Mouse (Mus musculus) liver, embryonic 14.5 days (tissue): ENCODE measurements around the gene Adgre5. TPM values are rescaled to one million over a fixed set of nuclear protein-coding genes. Genes with fewer than 3 reads are reported as not detected.

Experiments
- ATAC-seq: fragments of 200-750 bp; cut with Nextera tagmentation; 2 replicates; pipeline ENCODE4 v1.8.0; 2017; ENCODE audit warnings: moderate number of reproducible peaks, mild to moderate bottlenecking, moderate library complexity; ENCODE audit not compliant: insufficient read depth
- DNase-seq, 3 experiments: peaks; one replicate each; pipeline ENCODE4 v3.0.0-alpha.2; 2012 to 2013; ENCODE audit warnings: low read depth in 3 of 3, low spot score in 3 of 3
- H3K27ac ChIP-seq: fragments of 300-500 bp; sonication (generic); 2 replicates; pipeline ENCODE4 v1.5.1; 2014; ENCODE audit warnings: moderate library complexity, mild to moderate bottlenecking, control low read depth, inconsistent platforms
- H3K27me3 ChIP-seq: fragments of 300-500 bp; sonication (generic); 2 replicates; pipeline ENCODE4 v1.6.1; 2014; ENCODE audit warnings: mild to moderate bottlenecking, low read length, moderate library complexity; ENCODE audit not compliant: control insufficient read depth, insufficient read depth
- H3K36me3 ChIP-seq: fragments of 300-500 bp; sonication (generic); replicated peaks from 2 replicates; pipeline ENCODE4 v1.6.1; 2014; ENCODE audit warnings: low read depth; ENCODE audit not compliant: control insufficient read depth, insufficient read depth
- H3K4me1 ChIP-seq, 2 experiments: fragments of 200-500 bp in 1 of 2; fragments of 300-500 bp in 1 of 2; sonication (generic) in 1 of 2; replicated peaks; 2 replicates each; pipeline ENCODE4 v1.6.1; 2012 to 2014; ENCODE audit warnings: antibody characterized with exemption in 1 of 2, inconsistent platforms in 1 of 2, low read length in 1 of 2; ENCODE audit not compliant: control insufficient read depth in 2 of 2, insufficient read depth in 2 of 2
- H3K4me2 ChIP-seq: fragments of 300-500 bp; sonication (generic); 2 replicates; pipeline ENCODE4 v1.6.1; 2014; ENCODE audit warnings: low read depth, mild to moderate bottlenecking, control low read depth, moderate library complexity
- H3K4me3 ChIP-seq, 2 experiments: fragments of 200-500 bp in 1 of 2; fragments of 300-500 bp in 1 of 2; sonication (generic) in 1 of 2; 2 replicates each; pipeline ENCODE4 v1.5.1; 2012 to 2014; ENCODE audit warnings: low read depth in 2 of 2, low read length in 2 of 2, mild to moderate bottlenecking in 2 of 2, control low read depth in 1 of 2, inconsistent platforms in 1 of 2, moderate library complexity in 1 of 2; ENCODE audit not compliant: insufficient read depth in 1 of 2
- H3K9ac ChIP-seq: fragments of 300-500 bp; sonication (generic); replicated peaks from 2 replicates; pipeline ENCODE4 v1.6.1; 2014; ENCODE audit warnings: mild to moderate bottlenecking, control low read depth, moderate library complexity
- H3K9me3 ChIP-seq: fragments of 300-500 bp; sonication (generic); 2 replicates; pipeline ENCODE4 v1.6.1; 2016; ENCODE audit warnings: low read length, mixed read lengths; ENCODE audit not compliant: control insufficient read depth
- CTCF ChIP-seq: IDR thresholded peaks from 2 replicates; pipeline ENCODE4 v1.5.1; 2016; ENCODE audit warnings: antibody characterized with exemption, low read depth, control low read depth
- EP300 ChIP-seq: IDR thresholded peaks from 2 replicates; pipeline ENCODE4 v1.6.1; 2016; ENCODE audit warnings: antibody characterized with exemption, low read depth
- WGBS: fragments of 180-500 bp; shearing (Covaris S2); extraction: QIAGEN DNeasy Blood & Tissue Kit; methylation state at CpG from one replicate; pipeline ENCODE4 v1.1.7; 2014; ENCODE audit not compliant: insufficient replicate concordance; 5-methylcytosine and 5-hydroxymethylcytosine counted together
- polyA plus RNA-seq, 2 experiments: library from polyadenylated mRNA; depleted of rRNA in 1 of 2; stranded (reverse) in 1 of 2; unstranded in 1 of 2; fragments of >200 nt; fragmentation: Nextera tagmentation in 1 of 2; extraction: Ambion mirVana in 1 of 2; gene quantifications; 2 replicates each; pipeline versions ENCODE4 v1.2.1 to v1.2.3; 2012 to 2014

Adgre5 gene
- polyA plus RNA-seq, 2 experiments: 8.7 to 11.3 TPM

DNA sequence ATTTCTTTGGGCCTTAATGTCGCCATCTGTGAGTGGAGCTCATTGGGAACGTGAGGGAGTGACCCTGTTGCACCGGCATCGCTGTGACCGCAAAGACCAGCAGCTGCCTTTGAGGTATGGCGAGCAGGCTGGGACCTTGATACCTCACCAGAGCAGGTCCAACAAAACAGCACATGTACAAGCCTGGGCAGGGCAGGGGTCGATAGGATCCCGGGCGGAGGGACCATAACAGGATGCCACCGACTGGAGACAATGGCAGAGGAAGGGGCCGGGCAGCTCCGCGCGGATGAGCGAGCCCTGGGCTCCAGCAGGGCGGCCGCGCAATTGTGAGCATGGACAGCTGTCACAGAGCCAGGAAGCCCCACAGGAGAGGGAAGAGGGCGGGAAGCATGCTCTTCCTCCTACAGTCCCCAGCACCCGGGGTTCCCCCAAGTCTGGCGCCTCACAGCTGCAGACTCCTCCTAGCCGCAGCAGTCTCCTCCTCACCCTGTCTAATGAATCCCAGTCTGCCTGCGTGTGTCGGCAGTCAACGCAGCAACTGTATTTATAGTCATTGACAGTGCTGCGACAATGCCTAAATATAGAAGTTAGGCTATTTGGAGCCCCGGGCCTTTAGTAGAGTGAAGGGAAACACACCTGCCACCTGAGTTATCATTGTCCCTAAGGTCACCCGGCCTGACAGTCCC, 6.7 kb upstream of the Adgre5 start:
- WGBS: 4% methylated on average over 28 of the region's 28 CpGs
- Histone ChIP-seq H3K4me3 (peak overlapping the region; percentile 7 to 12; a peak in 3 of 4 replicates), H3K4me2 (peak overlapping the region; percentile 49), H3K36me3 (no peaks in the 10 kb centered on the region), H3K9ac (no peak overlapping the region), H3K9me3 (no peaks in the 10 kb centered on the region), H3K27me3 (peaks cover 16% of the 10 kb centered on the region), H3K4me1 (peaks cover 3 to 10% of the 10 kb centered on the region in 2 experiments; a peak in 2 of 4 replicates), H3K27ac (no peak overlapping the region)
- TF ChIP-seq CTCF (no peak), EP300 (no peak)
- no peak for DNase-seq
- ATAC-seq: peak; percentile 53

DNA sequence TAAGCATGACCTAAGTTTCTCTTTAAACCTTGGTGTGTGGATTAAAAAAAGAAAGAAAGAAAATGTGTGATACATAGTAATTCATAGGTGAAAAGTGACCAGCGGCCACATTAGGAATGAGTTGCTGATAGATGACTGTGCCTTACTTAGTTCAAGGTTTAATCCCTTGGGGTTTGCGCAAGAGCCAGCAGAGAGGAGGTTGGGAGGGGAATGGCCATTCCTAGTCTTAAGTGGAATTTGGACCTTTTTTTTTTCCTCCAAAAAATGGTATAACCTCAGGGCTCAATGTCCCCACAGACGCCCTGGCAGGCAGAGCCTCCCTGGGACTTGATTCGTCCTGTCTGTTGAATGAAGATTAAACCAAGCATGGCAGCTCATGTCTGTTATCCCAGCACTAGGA, 2.9 kb upstream of the Adgre5 start:
- Histone ChIP-seq H3K4me3 (no peak overlapping the region), H3K36me3 (no peaks in the 10 kb centered on the region), H3K4me1 (peaks cover 10 to 22% of the 10 kb centered on the region in 2 experiments; a peak in 3 of 4 replicates), H3K4me2 (no peak overlapping the region), H3K27me3 (peaks cover 16% of the 10 kb centered on the region), H3K27ac (no peak overlapping the region), H3K9ac (no peak overlapping the region), H3K9me3 (no peaks in the 10 kb centered on the region)
- TF ChIP-seq CTCF (no peak), EP300 (no peak)
- 62% methylated on average over 4 of the region's 4 CpGs for WGBS
- ATAC-seq (no peak), DNase-seq (no peak)

DNA sequence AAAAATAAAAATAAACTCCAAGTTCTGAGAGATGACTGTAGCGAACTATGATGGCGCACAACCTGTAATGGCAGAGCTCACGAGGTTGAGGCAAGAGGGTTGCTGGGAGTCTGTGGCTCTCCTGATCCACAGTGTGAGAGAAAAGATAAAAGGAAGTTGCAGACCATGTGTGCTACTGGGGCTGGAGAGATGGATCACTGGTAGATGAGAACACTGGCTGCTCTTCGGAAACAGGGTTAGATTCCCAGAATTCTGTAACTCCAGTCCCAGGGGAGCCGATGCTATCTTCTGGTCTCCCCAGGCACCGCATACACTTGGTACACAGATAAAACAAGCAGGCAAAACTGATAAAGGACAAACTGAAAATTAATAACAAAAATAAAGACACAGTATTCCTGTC, 1.8 kb upstream of the Adgre5 start:
- DNase-seq: peak in 1 of 3 experiments; percentile 45
- TF ChIP-seq CTCF: no peak
- no peak for TF ChIP-seq EP300
- 38% methylated on average over 6 of the region's 6 CpGs for WGBS
- H3K9me3 ChIP-seq: no peaks in the 10 kb centered on the region
- H3K4me3 ChIP-seq: no peak overlapping the region
- H3K4me1 ChIP-seq: peaks cover 10 to 25% of the 10 kb centered on the region in 2 experiments; a peak in 3 of 4 replicates
- peaks cover 7% of the 10 kb centered on the region for H3K27me3 ChIP-seq
- no peak overlapping the region for H3K4me2 ChIP-seq
- ATAC-seq: peak; percentile 31; the same call in 1 of the 2 replicates
- no peak overlapping the region for H3K27ac ChIP-seq
- no peaks in the 10 kb centered on the region for H3K36me3 ChIP-seq
- H3K9ac ChIP-seq: no peak overlapping the region

DNA sequence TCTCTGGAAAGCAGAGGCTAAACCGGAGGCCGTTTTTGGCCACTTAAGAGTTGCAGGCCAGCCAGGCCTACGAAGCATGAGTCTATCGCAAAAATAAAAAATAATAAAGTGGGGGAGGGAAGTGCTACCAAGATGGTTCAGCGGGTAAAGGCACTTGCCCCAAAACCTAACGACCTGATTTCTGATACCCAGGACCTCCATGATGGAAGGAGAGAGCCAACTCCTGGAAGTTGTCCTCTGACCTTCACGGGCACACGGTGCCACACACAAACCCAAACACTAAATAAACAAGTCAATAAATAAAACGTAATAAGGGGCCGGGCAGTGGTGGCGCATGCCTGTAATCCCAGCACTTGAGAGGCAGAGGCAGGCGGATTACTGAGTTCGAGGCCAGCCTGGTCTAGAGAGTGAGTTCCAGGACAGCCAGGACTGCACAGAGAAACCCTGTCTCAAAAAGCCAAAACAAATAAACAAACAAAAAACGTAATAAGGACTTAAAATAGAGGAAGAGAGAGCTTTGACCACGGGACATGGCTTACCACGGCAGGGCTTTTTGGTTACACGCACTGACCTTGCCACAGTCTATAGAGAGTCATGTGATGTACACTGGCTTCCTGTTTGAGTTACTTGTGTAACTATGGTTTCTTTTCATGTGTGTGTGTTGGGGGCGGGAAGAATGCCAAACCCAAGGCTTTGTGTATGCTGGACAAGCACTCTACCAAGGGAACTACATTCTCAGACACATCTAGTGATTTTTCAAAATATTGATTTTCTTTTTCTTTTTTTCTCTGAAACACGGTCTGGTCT, 926 bp upstream of the Adgre5 start:
- peaks cover 13 to 28% of the 10 kb centered on the region in 2 experiments; a peak in 3 of 4 replicates for H3K4me1 ChIP-seq
- DNase-seq: no peak
- H3K4me2 ChIP-seq: peak overlapping the region; percentile 71
- no peaks in the 10 kb centered on the region for H3K36me3 ChIP-seq
- no peak overlapping the region for H3K9ac ChIP-seq
- no peak overlapping the region for H3K27ac ChIP-seq
- ATAC-seq: no peak
- WGBS: 60% methylated on average over 19 of the region's 19 CpGs
- peaks cover 2% of the 10 kb centered on the region; the same call in 1 of the 2 replicates for H3K9me3 ChIP-seq
- peak overlapping the region in 1 of 2 experiments; percentile 59; a peak in 1 of 4 replicates for H3K4me3 ChIP-seq
- no peaks in the 10 kb centered on the region for H3K27me3 ChIP-seq
- TF ChIP-seq EP300 (no peak), CTCF (no peak)

DNA sequence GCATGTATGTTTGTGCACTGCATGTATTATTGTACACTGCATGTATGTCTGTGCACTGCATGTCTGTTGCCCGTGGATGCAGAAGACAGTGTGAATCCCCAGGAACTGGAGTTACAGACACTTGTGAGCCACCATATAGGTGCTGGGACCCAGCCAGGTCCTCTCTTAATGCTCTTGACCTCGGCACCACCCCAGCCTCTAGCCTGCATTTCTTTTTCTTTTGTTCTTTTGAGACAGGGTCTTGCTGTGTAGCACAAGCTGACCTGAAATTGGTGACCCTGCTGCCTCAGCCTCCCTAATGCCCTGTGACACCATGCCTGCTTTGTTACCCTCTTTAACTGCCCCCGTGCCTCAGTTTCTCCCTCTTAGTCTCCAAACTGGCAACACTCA, 545 bp downstream of the Adgre5 start:
- 6% methylated on average over 3 of the region's 3 CpGs for WGBS
- H3K4me1 ChIP-seq: peaks cover 13 to 28% of the 10 kb centered on the region in 2 experiments; a peak in 3 of 4 replicates
- peak overlapping the region; percentile 47 to 59 for H3K4me3 ChIP-seq
- TF ChIP-seq CTCF: no peak
- TF ChIP-seq EP300: no peak
- H3K9me3 ChIP-seq: peaks cover 2% of the 10 kb centered on the region; the same call in 1 of the 2 replicates
- H3K4me2 ChIP-seq: peak overlapping the region; percentile 71
- no peaks in the 10 kb centered on the region for H3K27me3 ChIP-seq
- DNase-seq (no peak), ATAC-seq (0 out of 2 replicates have a peak, but pooled peaks have one; percentile 17)
- no peak overlapping the region for H3K27ac ChIP-seq
- H3K9ac ChIP-seq: peak overlapping the region; percentile 44
- no peaks in the 10 kb centered on the region for H3K36me3 ChIP-seq
